Mouse (Mus musculus): Measurements from ENCODE around the gene Rai14.

DNA sequence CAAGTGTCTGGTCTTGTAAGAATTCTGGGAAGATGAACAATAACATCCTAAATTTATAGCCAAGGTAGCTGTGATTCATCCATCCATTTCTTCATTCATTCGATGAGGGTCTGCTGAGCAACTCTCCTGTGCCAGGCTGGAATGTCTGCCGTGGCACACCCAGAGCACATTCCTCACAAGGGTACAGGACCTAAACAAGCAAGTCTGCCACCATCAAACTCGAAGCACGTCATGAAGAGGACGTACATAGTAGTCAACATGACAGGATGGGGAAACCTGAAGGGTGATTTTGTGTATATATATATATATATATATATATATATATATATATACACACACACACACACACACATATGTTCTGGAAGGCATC is 49.9 kb downstream of the Rai14 start:
- no peak for TF ChIP-seq POLR2A (IDR thresholded peaks at IDR 0.05; ENCODE audit: control insufficient read depth, extremely low read depth, insufficient read depth, low read length, poor library complexity)
- no peak for TF ChIP-seq CTCF (IDR thresholded peaks at IDR 0.05; ENCODE audit: borderline replicate concordance, control insufficient read depth, extremely low read depth, insufficient read depth, low read length, poor library complexity)

All from thymus, adult 2 months (tissue).